Mouse (Mus musculus) heart, adult 11 months (tissue): ENCODE results near the gene Slc29a2.
"Not testable (repeated sequence)": the region's sequence is repeated elsewhere in the genome, so short reads cannot be mapped to it uniquely, and the experiment has no call there.

Experiments used
- DNase-seq: peaks from one replicate; pipeline ENCODE4 v3.0.0; 2022

Slc29a2 gene

GRCm38 (mm10) chr19:5023621-5024479 lies at the start of gene Slc29a2:
Gene Slc29a2 (plus strand): TSS chr19:5023860.
- peak; percentile 99 for DNase-seq

- DNase-seq = no peak
These were observed 41.9 kb upstream of the Slc29a2 start for GRCm38 (mm10) chr19:4981767-4982166.

- DNase-seq = peak; percentile 97
These were observed 34.6 kb upstream of the Slc29a2 start for GRCm38 (mm10) chr19:4989013-4989412.

- no peak for DNase-seq
These were observed 34.0 kb upstream of the Slc29a2 start for GRCm38 (mm10) chr19:4989434-4990255.

- DNase-seq = no peak
These were observed 33.4 kb upstream of the Slc29a2 start, which contains the start of gene Npas4 for GRCm38 (mm10) chr19:4990256-4990625. Gene Npas4 (minus strand): TSS chr19:4990316.

GRCm38 (mm10) chr19:4990716-4991115 lies 32.9 kb upstream of the Slc29a2 start:
- DNase-seq = no peak

GRCm38 (mm10) chr19:4992371-4992770 lies 31.3 kb upstream of the Slc29a2 start:
- DNase-seq = no peak

- DNase-seq = peak; percentile 98
These were observed 30.8 kb upstream of the Slc29a2 start for GRCm38 (mm10) chr19:4992904-4993303.

GRCm38 (mm10) chr19:4994043-4994442 lies 29.6 kb upstream of the Slc29a2 start:
- no peak for DNase-seq

GRCm38 (mm10) chr19:4999445-5000140 lies 24.1 kb upstream of the Slc29a2 start:
- no peak for DNase-seq

GRCm38 (mm10) chr19:5001666-5002406 lies 21.8 kb upstream of the Slc29a2 start:
- DNase-seq = peak; percentile 95

- DNase-seq = not testable (repeated sequence)
These were observed 20.0 kb upstream of the Slc29a2 start for GRCm38 (mm10) chr19:5003644-5004043.

- no peak for DNase-seq
These were observed 18.7 kb upstream of the Slc29a2 start for GRCm38 (mm10) chr19:5004925-5005324.

- no peak for DNase-seq
These were observed 10.5 kb upstream of the Slc29a2 start for GRCm38 (mm10) chr19:5013138-5013537.

GRCm38 (mm10) chr19:5014961-5015398 lies 8.7 kb upstream of the Slc29a2 start:
- no peak for DNase-seq

- peak; percentile 95 for DNase-seq
These were observed 7.4 kb upstream of the Slc29a2 start for GRCm38 (mm10) chr19:5016221-5016742.

- peak; percentile 94 for DNase-seq
These were observed 6.9 kb upstream of the Slc29a2 start for GRCm38 (mm10) chr19:5016782-5017181.

GRCm38 (mm10) chr19:5017611-5018010 lies 6.0 kb upstream of the Slc29a2 start:
- no peak for DNase-seq

GRCm38 (mm10) chr19:5018191-5018590 lies 5.5 kb upstream of the Slc29a2 start:
- no peak for DNase-seq

- no peak for DNase-seq
These were observed 2.2 kb upstream of the Slc29a2 start for GRCm38 (mm10) chr19:5021416-5021815.

GRCm38 (mm10) chr19:5026111-5026510 lies 2.5 kb downstream of the Slc29a2 start:
- DNase-seq = no peak

- no peak for DNase-seq
These were observed 9.0 kb downstream of the Slc29a2 start for GRCm38 (mm10) chr19:5032686-5033085.
